Mouse (Mus musculus) heart, embryonic 15.5 days (tissue): Measurements from ENCODE around the gene Xpc. TPM values are rescaled to one million over a fixed set of nuclear protein-coding genes. Genes with fewer than 3 reads are reported as not detected.

Experiments used
- ATAC-seq: fragments of 200-750 bp; cut with Nextera tagmentation; replicated peaks from 2 replicates; pipeline ENCODE4 v1.8.0; 2017; ENCODE audit warnings: low read depth, moderate TSS enrichment; ENCODE audit not compliant: insufficient number of reproducible peaks, insufficient read depth, low FRiP score
- H3K27ac ChIP-seq: fragments of 300-500 bp; sonication (generic); 2 replicates; pipeline ENCODE4 v1.5.1; 2015; ENCODE audit warnings: mild to moderate bottlenecking, inconsistent platforms
- H3K27me3 ChIP-seq: fragments of 300-500 bp; sonication (generic); 2 replicates; pipeline ENCODE4 v1.6.1; 2015; ENCODE audit warnings: inconsistent platforms
- H3K36me3 ChIP-seq: fragments of 300-500 bp; sonication (generic); 2 replicates; pipeline ENCODE4 v1.6.1; 2015; ENCODE audit warnings: mild to moderate bottlenecking, inconsistent platforms
- H3K4me1 ChIP-seq: fragments of 300-500 bp; sonication (generic); replicated peaks from 2 replicates; pipeline ENCODE4 v1.6.1; 2015; ENCODE audit warnings: inconsistent platforms
- H3K4me2 ChIP-seq: fragments of 300-500 bp; sonication (generic); 2 replicates; pipeline ENCODE4 v1.6.1; 2015; ENCODE audit warnings: inconsistent platforms, mild to moderate bottlenecking, moderate library complexity
- H3K4me3 ChIP-seq: fragments of 300-500 bp; sonication (generic); 2 replicates; pipeline ENCODE4 v1.5.1; 2015; ENCODE audit warnings: mild to moderate bottlenecking, inconsistent platforms
- H3K9ac ChIP-seq: fragments of 300-500 bp; sonication (generic); 2 replicates; pipeline ENCODE4 v1.6.1; 2015; ENCODE audit warnings: mild to moderate bottlenecking, inconsistent platforms
- H3K9me3 ChIP-seq: fragments of 300-500 bp; sonication (generic); replicated peaks from 2 replicates; pipeline ENCODE4 v1.6.1; 2016; ENCODE audit warnings: inconsistent platforms
- WGBS: fragments of 180-500 bp; shearing (Covaris S2); methylation state at CpG from one replicate; pipeline ENCODE4 v1.1.7; 2015; ENCODE audit warnings: mixed read lengths; 5-methylcytosine and 5-hydroxymethylcytosine counted together
- polyA plus RNA-seq: library from polyadenylated mRNA; unstranded; fragments of >200 nt; fragmentation: Nextera tagmentation; extraction: Ambion mirVana; gene quantifications from 2 replicates; pipeline ENCODE4 v1.2.1, GENCODE M21; 2015

Gene Xpc
- polyA plus RNA-seq, 1 experiment from 2014 or later = 10.5 TPM

DNA sequence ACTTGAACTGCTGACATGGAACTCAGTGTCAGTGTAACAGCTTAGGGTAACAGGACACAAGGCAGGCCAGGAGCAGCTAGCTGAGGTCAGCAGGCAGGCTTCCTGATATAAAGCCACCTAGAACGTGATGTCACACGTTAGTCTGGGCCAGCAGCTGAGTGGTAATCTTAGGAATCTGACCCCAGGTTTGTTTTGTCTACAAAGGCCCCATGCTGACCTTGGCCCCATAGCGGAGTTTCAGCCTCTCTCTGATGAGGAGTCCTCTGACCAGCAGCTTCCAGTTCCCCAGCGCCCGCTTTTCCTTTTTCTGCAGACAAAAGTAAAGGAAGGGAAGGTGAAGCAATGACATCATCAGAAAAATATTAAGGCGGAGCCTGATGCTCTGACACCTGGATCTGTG is 24.7 kb downstream of the Xpc start:
- Histone ChIP-seq H3K4me3 (no peak overlapping the region), H3K27me3 (no peaks in the 10 kb centered on the region), H3K36me3 (peaks cover 40% of the 10 kb centered on the region), H3K4me1 (peaks cover 4% of the 10 kb centered on the region), H3K9me3 (no peaks in the 10 kb centered on the region), H3K27ac (no peak overlapping the region), H3K9ac (no peak overlapping the region), H3K4me2 (no peak overlapping the region)
- ATAC-seq = no peak
- whole genome bisulfite sequencing = 64% methylated on average over 6 of the region's 6 CpGs

- ATAC-seq = no peak
- Histone ChIP-seq H3K4me2 (no peak overlapping the region), H3K27ac (no peak overlapping the region), H3K4me1 (peaks cover 4% of the 10 kb centered on the region), H3K4me3 (no peak overlapping the region), H3K36me3 (peaks cover 49% of the 10 kb centered on the region), H3K27me3 (no peaks in the 10 kb centered on the region), H3K9ac (no peak overlapping the region), H3K9me3 (no peaks in the 10 kb centered on the region)
- 83% methylated on average over 10 of the region's 10 CpGs for WGBS
These were observed 25.8 kb downstream of the Xpc start for GRCm38 (mm10) chr6:91489872-91490271.

DNA sequence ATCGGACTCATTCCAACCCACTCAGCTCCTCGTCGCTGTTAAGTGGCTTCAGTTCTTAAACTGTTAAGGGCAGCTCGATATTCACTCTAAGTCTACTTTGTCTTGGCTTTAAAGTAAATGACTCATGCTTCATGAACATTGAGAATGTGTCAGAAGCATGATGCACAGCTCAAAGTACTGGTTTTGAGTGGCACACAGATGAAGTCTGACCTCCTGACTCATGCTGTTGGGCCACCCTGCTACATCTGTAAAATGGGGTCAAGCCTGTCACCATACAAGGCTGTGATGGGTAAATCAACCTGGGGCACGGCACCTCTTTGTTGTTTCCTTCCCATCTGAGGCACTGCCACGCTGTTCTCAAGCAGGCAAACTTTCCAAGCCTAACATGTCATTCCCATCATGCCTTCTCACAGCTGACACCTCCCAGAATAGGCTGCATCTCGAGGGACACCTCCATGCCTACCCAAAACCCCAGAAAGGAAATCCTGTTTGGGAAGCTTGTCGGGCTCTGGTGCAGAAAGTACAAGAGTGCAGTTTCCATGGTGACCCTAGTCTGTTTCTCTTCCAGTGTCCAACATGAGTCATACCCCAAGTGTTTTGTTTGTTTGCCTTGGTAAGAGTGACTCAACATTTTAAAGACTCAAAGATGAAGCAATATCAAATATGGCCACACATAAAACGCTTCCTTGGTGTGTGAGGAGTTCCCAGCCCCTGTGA is 27.0 kb downstream of the Xpc start:
- peaks cover 4% of the 10 kb centered on the region for H3K4me1 ChIP-seq
- peak overlapping the region; percentile 25; the same call in 1 of the 2 replicates for H3K27ac ChIP-seq
- no peak overlapping the region for H3K4me2 ChIP-seq
- ATAC-seq = peak; percentile 25; the same call in 1 of the 2 replicates
- peaks cover 55% of the 10 kb centered on the region for H3K36me3 ChIP-seq
- H3K4me3 ChIP-seq = no peak overlapping the region
- no peaks in the 10 kb centered on the region for H3K9me3 ChIP-seq
- H3K9ac ChIP-seq = no peak overlapping the region
- H3K27me3 ChIP-seq = no peaks in the 10 kb centered on the region
- WGBS = 57% methylated on average over 9 of the region's 9 CpGs

DNA sequence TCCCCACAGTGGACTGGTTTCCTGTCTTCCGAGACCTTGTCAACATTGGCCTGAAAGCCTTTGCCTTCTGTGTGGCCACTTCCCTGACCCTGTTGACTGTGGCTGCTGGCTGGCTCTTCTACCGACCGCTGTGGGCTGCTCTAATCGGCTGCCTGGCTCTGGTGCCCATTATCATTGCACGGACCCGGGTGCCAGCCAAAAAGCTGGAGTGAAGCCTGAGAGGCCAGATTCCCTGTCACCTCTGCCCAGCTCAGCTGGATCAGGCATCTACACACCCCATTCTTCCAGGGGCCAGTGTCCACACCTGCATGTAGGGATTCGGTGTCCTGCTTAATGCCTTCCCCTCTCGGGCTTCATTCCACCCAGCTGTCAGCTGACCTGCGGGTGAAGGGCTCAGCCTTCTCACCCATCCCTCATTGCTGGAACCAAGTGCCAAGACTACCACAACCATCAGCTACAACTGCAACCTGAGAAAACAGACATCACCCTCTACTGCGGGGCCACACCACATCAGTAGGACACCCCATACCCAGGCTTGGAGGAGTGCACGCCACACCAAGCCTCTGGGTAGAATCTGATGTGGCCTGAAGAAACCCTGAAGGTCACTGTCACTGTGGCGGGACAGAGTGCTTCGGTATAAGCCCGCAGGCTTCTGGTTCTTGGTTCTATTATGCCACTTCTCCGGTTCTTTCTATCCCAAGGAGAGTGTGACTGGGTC is 28.8 kb downstream of the Xpc start:
- Histone ChIP-seq H3K9ac (no peak overlapping the region), H3K36me3 (peaks cover 69% of the 10 kb centered on the region), H3K27ac (no peak overlapping the region), H3K9me3 (no peaks in the 10 kb centered on the region), H3K4me1 (peaks cover 7% of the 10 kb centered on the region), H3K27me3 (no peaks in the 10 kb centered on the region), H3K4me3 (no peak overlapping the region), H3K4me2 (no peak overlapping the region)
- ATAC-seq = no peak
- 92% methylated on average over 15 of the region's 15 CpGs for WGBS

GRCm38 (mm10) chr6:91483371-91483770 is 32.3 kb downstream of the Xpc start:
- no peak for ATAC-seq
- Histone ChIP-seq H3K4me3 (no peak overlapping the region), H3K4me2 (no peak overlapping the region), H3K9ac (no peak overlapping the region), H3K27ac (no peak overlapping the region), H3K36me3 (peaks cover 89% of the 10 kb centered on the region), H3K27me3 (no peaks in the 10 kb centered on the region), H3K4me1 (peaks cover 3% of the 10 kb centered on the region; the same call in 1 of the 2 replicates), H3K9me3 (no peaks in the 10 kb centered on the region)
- 88% methylated on average over 2 of the region's 2 CpGs for WGBS

DNA sequence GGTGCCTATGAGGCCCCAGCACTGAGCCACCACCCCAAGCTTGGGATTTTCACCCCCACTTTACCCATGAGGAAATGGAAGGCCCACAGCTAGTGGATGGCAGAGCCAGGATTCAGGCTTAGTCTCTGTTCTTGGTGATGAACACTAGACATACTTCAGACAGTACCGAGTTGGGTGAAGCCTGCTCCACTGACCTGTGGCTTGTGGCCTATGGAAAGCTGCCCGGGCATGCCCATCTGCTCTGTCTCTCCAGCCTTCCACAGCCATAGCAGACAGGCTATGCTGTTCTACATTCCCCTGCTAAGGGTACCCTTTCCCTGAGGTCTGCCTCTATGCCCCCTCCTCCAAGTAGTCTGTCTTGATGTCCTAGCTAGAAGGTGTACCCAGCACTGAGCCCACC is 39.1 kb downstream of the Xpc start:
- H3K27ac ChIP-seq = no peak overlapping the region
- 96% methylated on average over 2 of the region's 2 CpGs for WGBS
- H3K9me3 ChIP-seq = no peaks in the 10 kb centered on the region
- H3K4me2 ChIP-seq = no peak overlapping the region
- ATAC-seq = no peak
- no peak overlapping the region for H3K9ac ChIP-seq
- H3K4me1 ChIP-seq = peaks cover 22% of the 10 kb centered on the region
- peaks cover 45% of the 10 kb centered on the region for H3K36me3 ChIP-seq
- H3K27me3 ChIP-seq = no peaks in the 10 kb centered on the region
- no peak overlapping the region for H3K4me3 ChIP-seq

DNA sequence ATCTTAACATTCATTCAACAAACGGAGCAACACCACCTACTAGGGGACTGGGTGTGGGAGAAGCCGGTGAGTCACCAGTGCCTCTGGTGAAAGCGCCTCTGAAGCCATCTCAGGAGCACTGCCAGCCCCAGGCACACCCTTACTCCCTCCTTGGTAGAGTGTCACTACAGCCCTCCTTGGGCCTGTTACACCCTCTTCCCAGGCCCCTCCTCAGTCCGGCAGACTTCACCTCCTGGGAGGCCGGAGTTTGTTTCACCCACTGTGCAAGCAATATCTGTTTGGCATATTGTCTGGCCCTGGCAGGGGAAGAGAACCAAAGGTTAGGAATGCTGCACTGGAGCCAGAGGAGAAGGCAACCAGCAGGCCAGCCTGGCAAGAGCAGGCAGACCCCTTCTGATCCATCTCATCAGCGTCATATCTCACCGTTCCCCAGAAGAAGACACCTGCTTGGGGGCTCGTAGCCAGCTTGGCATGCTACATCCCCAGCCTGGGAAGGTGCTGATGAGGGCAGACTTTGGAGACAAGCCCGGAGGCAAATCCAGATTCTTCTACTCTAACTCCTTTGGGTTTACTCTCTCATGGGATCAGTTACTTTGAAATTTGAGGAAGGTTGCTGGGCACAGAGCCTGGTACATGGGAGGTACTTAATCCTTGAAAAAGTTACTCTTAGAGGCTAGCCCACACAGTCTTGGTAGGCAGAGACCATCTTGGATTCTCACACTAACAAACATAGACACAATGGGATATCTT is 41.1 kb downstream of the Xpc start:
- H3K27me3 ChIP-seq = no peaks in the 10 kb centered on the region
- peaks cover 23% of the 10 kb centered on the region for H3K4me1 ChIP-seq
- H3K36me3 ChIP-seq = peaks cover 26% of the 10 kb centered on the region; the same call in 1 of the 2 replicates
- no peak for ATAC-seq
- no peaks in the 10 kb centered on the region for H3K9me3 ChIP-seq
- H3K27ac ChIP-seq = no peak overlapping the region
- peak overlapping the region; percentile 74 for H3K9ac ChIP-seq
- H3K4me3 ChIP-seq = peak overlapping the region; percentile 69
- H3K4me2 ChIP-seq = peak overlapping the region; percentile 82
- WGBS = 51% methylated on average over 9 of the region's 9 CpGs

GRCm38 (mm10) chr6:91473805-91474440 is 41.8 kb downstream of the Xpc start:
- under 1% methylated on average over 27 of the region's 27 CpGs for WGBS
- Histone ChIP-seq H3K4me2 (peak overlapping the region; percentile 82), H3K9me3 (no peaks in the 10 kb centered on the region), H3K27ac (peak overlapping the region; percentile 70), H3K4me1 (peaks cover 23% of the 10 kb centered on the region), H3K9ac (peak overlapping the region; percentile 74), H3K4me3 (peak overlapping the region; percentile 69), H3K27me3 (no peaks in the 10 kb centered on the region), H3K36me3 (peaks cover 20% of the 10 kb centered on the region; the same call in 1 of the 2 replicates)
- ATAC-seq = peak; percentile 11

GRCm38 (mm10) chr6:91472868-91473804 is 42.6 kb downstream of the Xpc start, which contains the start of the genes Chchd4 and Tmem43:
Gene Chchd4 (minus strand): TSS chr6:91473546.
Gene Tmem43 (plus strand): TSS chr6:91473703.
- H3K36me3 ChIP-seq = peaks cover 12% of the 10 kb centered on the region; the same call in 1 of the 2 replicates
- peaks cover 23% of the 10 kb centered on the region for H3K4me1 ChIP-seq
- H3K27me3 ChIP-seq = no peaks in the 10 kb centered on the region
- ATAC-seq = peak; percentile 95
- H3K9ac ChIP-seq = peak within 1 kb of the TSS; percentile 75
- H3K4me3 ChIP-seq = peak within 1 kb of the TSS; percentile 69
- WGBS = under 1% methylated on average over 74 of the region's 74 CpGs
- H3K4me2 ChIP-seq = peak within 1 kb of the TSS; percentile 82
- H3K9me3 ChIP-seq = no peaks in the 10 kb centered on the region
- peak within 1 kb of the TSS; percentile 85 for H3K27ac ChIP-seq

DNA sequence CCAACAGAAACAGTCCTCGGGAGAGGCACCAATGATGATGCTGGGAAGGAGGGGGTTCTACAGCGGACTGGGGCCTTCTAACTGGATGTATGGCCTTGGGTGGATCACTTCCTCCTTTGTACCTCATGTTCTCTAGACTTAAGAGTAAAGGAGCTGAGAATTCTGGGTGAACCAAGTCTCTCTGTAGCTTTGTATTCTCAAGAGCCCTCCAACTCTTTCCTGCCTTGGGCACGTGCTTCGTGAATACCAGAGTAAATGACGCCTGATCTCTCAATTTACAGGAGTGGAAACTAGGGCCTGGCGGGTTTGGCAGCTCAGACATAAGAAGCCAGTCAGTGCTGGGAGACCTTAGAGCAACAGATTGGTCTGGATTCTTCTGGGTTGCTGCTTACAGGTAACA is 43.4 kb downstream of the Xpc start:
- Histone ChIP-seq H3K36me3 (peaks cover 6% of the 10 kb centered on the region; the same call in 1 of the 2 replicates), H3K9ac (peak overlapping the region; percentile 75), H3K4me1 (peaks cover 23% of the 10 kb centered on the region), H3K4me2 (peak overlapping the region; percentile 71), H3K27me3 (no peaks in the 10 kb centered on the region), H3K4me3 (peak overlapping the region; percentile 69), H3K27ac (peak overlapping the region; percentile 85), H3K9me3 (no peaks in the 10 kb centered on the region)
- no peak for ATAC-seq
- WGBS = 33% methylated on average over 6 of the region's 6 CpGs
